Mouse (Mus musculus) testis, adult 2 months (tissue): ENCODE results near the gene Acap2.

Experiments used
- CTCF ChIP-seq: fragments of 200-500 bp; IDR thresholded peaks from 2 replicates; pipeline ENCODE4 v1.5.1; 2012; ENCODE audit warnings: low read depth, mild to moderate bottlenecking, inconsistent platforms, low read length, moderate library complexity; ENCODE audit not compliant: control insufficient read depth, insufficient read depth, insufficient replicate concordance
- POLR2A ChIP-seq: fragments of 200-500 bp; IDR thresholded peaks from 2 replicates; pipeline ENCODE4 v1.6.1; 2012; ENCODE audit warnings: low read depth, mild to moderate bottlenecking, inconsistent platforms, low read length, moderate library complexity; ENCODE audit not compliant: control insufficient read depth

DNA sequence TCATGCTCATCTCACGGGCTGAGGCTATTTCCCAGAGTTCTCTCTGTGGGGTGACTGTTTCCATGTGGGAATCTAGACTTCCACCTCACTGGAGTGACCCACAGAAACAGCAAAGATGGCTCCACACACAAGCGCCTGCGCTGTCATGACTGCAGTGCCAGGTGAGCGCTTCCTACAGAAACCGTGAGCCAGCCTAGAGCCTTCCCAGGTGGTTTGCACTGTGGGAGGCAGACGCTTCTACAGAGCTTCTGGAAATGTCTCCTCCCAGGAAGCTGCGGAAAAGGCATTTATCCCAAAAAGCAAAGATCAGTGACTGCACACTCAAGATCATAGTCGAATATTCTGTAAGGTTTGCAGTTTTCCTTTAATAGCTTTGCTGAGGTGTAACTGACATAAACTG lies 20.2 kb downstream of the Acap2 start:
- no peak for TF ChIP-seq POLR2A
- no peak for TF ChIP-seq CTCF
